In the genomic region with DNA sequence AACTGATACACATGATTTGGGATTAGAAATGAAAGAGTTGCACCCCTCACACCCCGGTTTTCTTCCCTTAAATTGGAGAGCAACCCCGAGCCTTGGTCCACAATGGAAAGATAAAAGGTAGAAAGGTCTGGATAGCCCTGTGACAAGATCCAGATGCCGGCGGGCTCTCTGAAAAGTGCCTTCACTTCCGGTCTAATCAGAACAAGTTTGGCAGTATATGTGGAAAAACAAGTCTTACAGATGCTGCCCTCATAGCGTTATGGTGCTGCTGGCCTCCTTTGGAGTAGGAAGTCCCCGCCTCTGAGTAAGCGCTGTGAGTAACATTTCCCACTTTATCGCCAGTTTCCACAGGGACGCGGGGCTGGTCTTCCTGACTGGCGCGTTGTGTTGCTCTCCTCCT, we compare ENCODE assay signal across 8 mouse cellular contexts. TPM values are rescaled to one million over a fixed set of nuclear protein-coding genes. Genes with fewer than 3 reads are reported as not detected.
DNase-seq lines count a peak whose midpoint lies in the region; ATAC-seq and TF ChIP-seq lines count a peak whose summit lies in the region.

No protein-coding gene starts in this region.

- peak; percentile 28 for DNase-seq in cerebellum, adult 11-12 months
- DNase-seq in cerebellum, postnatal 10 days = no peak
- peak; percentile 43 for DNase-seq in MN1 (ENCODE audit: low spot score)
- DNase-seq in layer of hippocampus, adult 8-10 months (ENCODE audit: low spot score in 2 of 2) = no peak

- peaks cover 28% of the 10 kb centered on the region for H3K4me1 ChIP-seq in forebrain, embryonic 12.5 days
- H3K4me1 ChIP-seq in hindbrain, embryonic 16.5 days (ENCODE audit: control insufficient read depth, insufficient read depth, low read depth, low read length) = peaks cover 4% of the 10 kb centered on the region
- peaks cover 16% of the 10 kb centered on the region for H3K4me1 ChIP-seq in liver, embryonic 15.5 days (replicated peaks)
- peaks cover 12% of the 10 kb centered on the region for H3K4me1 ChIP-seq in small intestine, adult 2 months (ENCODE audit: control insufficient read depth, insufficient read depth, insufficient read length, low read length)

- TF ChIP-seq CTCF in small intestine, adult 2 months (IDR thresholded peaks at IDR 0.05; ENCODE audit: extremely low read depth, insufficient read length, insufficient replicate concordance, low read depth, low read length) = no peak

- no peak for ATAC-seq in forebrain, embryonic 12.5 days (ENCODE audit: low FRiP score)
- ATAC-seq in hindbrain, embryonic 16.5 days = no peak
- ATAC-seq in liver, embryonic 15.5 days (ENCODE audit: insufficient read depth) = no peak

- H3K36me3 ChIP-seq in forebrain, embryonic 12.5 days (replicated peaks) = no peaks in the 10 kb centered on the region
- no peaks in the 10 kb centered on the region for H3K36me3 ChIP-seq in hindbrain, embryonic 16.5 days (ENCODE audit: control insufficient read depth, insufficient read depth, low read length)
- H3K36me3 ChIP-seq in liver, embryonic 15.5 days (replicated peaks) = no peaks in the 10 kb centered on the region
- H3K36me3 ChIP-seq in small intestine, adult 2 months (ENCODE audit: control insufficient read depth, insufficient read depth, low read length) = no peaks in the 10 kb centered on the region

- peak overlapping the region; percentile 81; the same call in 1 of the 2 replicates for H3K27ac ChIP-seq in forebrain, embryonic 12.5 days
- no peak overlapping the region for H3K27ac ChIP-seq in hindbrain, embryonic 16.5 days (ENCODE audit: low read depth, low read length)
- no peak overlapping the region for H3K27ac ChIP-seq in liver, embryonic 15.5 days (replicated peaks)
- peak overlapping the region; percentile 10; the same call in 1 of the 2 replicates for H3K27ac ChIP-seq in small intestine, adult 2 months (ENCODE audit: insufficient read depth, low read depth, low read length)

- peak overlapping the region; percentile 61 for H3K4me2 ChIP-seq in forebrain, embryonic 12.5 days
- peak overlapping the region; percentile 74 for H3K4me2 ChIP-seq in hindbrain, embryonic 16.5 days (ENCODE audit: low read length)
- peak overlapping the region; percentile 72 for H3K4me2 ChIP-seq in liver, embryonic 15.5 days

- H3K27me3 ChIP-seq in forebrain, embryonic 12.5 days = no peaks in the 10 kb centered on the region
- H3K27me3 ChIP-seq in hindbrain, embryonic 16.5 days (replicated peaks; ENCODE audit: control insufficient read depth, insufficient read depth, low read length) = no peaks in the 10 kb centered on the region
- H3K27me3 ChIP-seq in liver, embryonic 15.5 days = peaks cover 40% of the 10 kb centered on the region
- H3K27me3 ChIP-seq in small intestine, adult 2 months (ENCODE audit: control insufficient read depth, insufficient read depth, low read length) = no peaks in the 10 kb centered on the region

- WGBS in forebrain, embryonic 12.5 days = 13% methylated on average over 13 of the region's 13 CpGs
- 9% methylated on average over 13 of the region's 13 CpGs for WGBS in hindbrain, embryonic 16.5 days
- WGBS in liver, embryonic 15.5 days (ENCODE audit: insufficient replicate concordance) = 3% methylated on average over 13 of the region's 13 CpGs
- WGBS in small intestine, adult 2 months = under 1% methylated on average over 13 of the region's 13 CpGs

- no peak for TF ChIP-seq POLR2A in small intestine, adult 2 months (IDR thresholded peaks at IDR 0.05; ENCODE audit: low read depth, low read length)

- H3K9ac ChIP-seq in forebrain, embryonic 12.5 days = peak overlapping the region; percentile 85
- H3K9ac ChIP-seq in hindbrain, embryonic 16.5 days (ENCODE audit: low read depth, low read length) = no peak overlapping the region
- no peak overlapping the region for H3K9ac ChIP-seq in liver, embryonic 15.5 days

- no peaks in the 10 kb centered on the region for H3K9me3 ChIP-seq in forebrain, embryonic 12.5 days
- no peaks in the 10 kb centered on the region for H3K9me3 ChIP-seq in hindbrain, embryonic 16.5 days (ENCODE audit: control insufficient read depth, low read length)
- H3K9me3 ChIP-seq in liver, embryonic 15.5 days (replicated peaks) = no peaks in the 10 kb centered on the region

- H3K4me3 ChIP-seq in forebrain, embryonic 12.5 days (replicated peaks) = peak overlapping the region; percentile 82
- peak overlapping the region; percentile 79 for H3K4me3 ChIP-seq in hindbrain, embryonic 16.5 days (ENCODE audit: low read length)
- H3K4me3 ChIP-seq in liver, embryonic 15.5 days (replicated peaks) = peak overlapping the region; percentile 64
- peak overlapping the region; percentile 20 for H3K4me3 ChIP-seq in small intestine, adult 2 months (ENCODE audit: low read depth, low read length)

RNA-seq across cellular contexts. Expression of gene Tjp2, which starts 49.9 kb away (rescaled TPM):
- polyA plus RNA-seq in forebrain, embryonic 12.5 days (2016; fragmentation: Nextera tagmentation; extraction: Ambion mirVana) = 31.0 and 31.3 TPM in 2 replicates
- 10.1 and 12.6 TPM in 2 replicates for polyA plus RNA-seq in hindbrain, embryonic 16.5 days (2015; fragmentation: Nextera tagmentation; extraction: Ambion mirVana)
- 4.9 and 5.9 TPM in 2 replicates for polyA plus RNA-seq in liver, embryonic 15.5 days (2015; fragmentation: Nextera tagmentation; extraction: Ambion mirVana)
- 24.9 and 74.0 TPM in 2 replicates for polyA plus RNA-seq in small intestine, adult 2 months (2012; rRNA removed)
- 10 to 100 TPM; 17.7 to 25.5 (median 23.1) TPM for total RNA-seq in layer of hippocampus, adult 8-10 months (2022)

Comparison
In these comparisons a context has a peak if more than half of its experiments do, and no peak if none do; other contexts are left out.
1. DNase-seq: peak in cerebellum, adult 11-12 months (single experiment) and MN1 (single experiment); none in cerebellum, postnatal 10 days (0 of 2) and layer of hippocampus, adult 8-10 months (0 of 2).
2. H3K27ac ChIP-seq: peak in forebrain, embryonic 12.5 days (single experiment) and small intestine, adult 2 months (single experiment); none in hindbrain, embryonic 16.5 days (single experiment) and liver, embryonic 15.5 days (single experiment).
3. H3K4me3 ChIP-seq: peak in every context shown above with its lines; median percentile 82 in forebrain, embryonic 12.5 days; 79 in hindbrain, embryonic 16.5 days; 64 in liver, embryonic 15.5 days; 20 in small intestine, adult 2 months.
4. Peak in every context shown above with its lines, with median percentiles within 50 percentile points of each other: H3K4me2 ChIP-seq.